Mouse (Mus musculus): ENCODE results near the gene Mrfap1. TPM values are rescaled to one million over a fixed set of nuclear protein-coding genes. Genes with fewer than 3 reads are reported as not detected.

Mrfap1 gene
- total RNA-seq, 1 experiment from 2014 or later: 260 TPM

Other genes with a start within 250 kb of the Mrfap1 start
- gene Tbc1d14, start 203.5 kb downstream of the Mrfap1 start, total RNA-seq (2017): 13.0 to 38.8 TPM (median 18.7 TPM) in 3 replicates
- 47.6 to 61.5 TPM (median 57.5 TPM) in 3 replicates for gene D5Ertd579e, start 100.7 kb downstream of the Mrfap1 start, total RNA-seq (2017)
- 17.5 to 38.1 TPM (median 29.6 TPM) in 3 replicates for gene Bloc1s4, start 48.1 kb downstream of the Mrfap1 start, total RNA-seq (2017)
- 13.3 to 21.5 TPM (median 20.8 TPM) in 3 replicates for gene Man2b2, start 33.9 kb upstream of the Mrfap1 start, total RNA-seq (2017)
- 0.10 TPM in 1 of 3 replicates, not detected in the others for gene Ppp2r2c, start 71.7 kb upstream of the Mrfap1 start, total RNA-seq (2017)
- 1.2 to 2.3 TPM (median 2.1 TPM) in 3 replicates for gene Wfs1, start 192.4 kb upstream of the Mrfap1 start, total RNA-seq (2017)

Measured in monocyte, adult 5-6 weeks (primary cell).